Mouse (Mus musculus): ENCODE data around the gene Ctla2b. TPM values are rescaled to one million over a fixed set of nuclear protein-coding genes. Genes with fewer than 3 reads are reported as not detected.

Gene Ctla2b
- polyA plus RNA-seq, 1 experiment from 2014 or later, result 3.0 TPM

- ATAC-seq (ENCODE audit: low FRiP score, low TSS enrichment), result no peak
These were observed 1.7 kb downstream of the Ctla2b start for GRCm38 (mm10) chr13:60895406-60896160.

GRCm38 (mm10) chr13:60892301-60892700 lies 4.9 kb downstream of the Ctla2b start:
- Histone ChIP-seq H3K27ac (replicated peaks) (no peak overlapping the region), H3K4me2 (replicated peaks; ENCODE audit: low read depth) (no peak overlapping the region), H3K4me1 (replicated peaks; ENCODE audit: control insufficient read depth, insufficient read depth) (no peaks in the 10 kb centered on the region), H3K36me3 (ENCODE audit: control insufficient read depth, insufficient read depth, low read length) (no peaks in the 10 kb centered on the region), H3K4me3 (ENCODE audit: low read depth, low read length) (no peak overlapping the region), H3K9ac (ENCODE audit: low read length) (no peak overlapping the region), H3K27me3 (ENCODE audit: control insufficient read depth, insufficient read depth, low read length) (no peaks in the 10 kb centered on the region), H3K9me3 (ENCODE audit: control insufficient read depth, low read length) (no peaks in the 10 kb centered on the region)
- DNase-seq (ENCODE audit: low spot score) (no peak), ATAC-seq (ENCODE audit: low FRiP score, low TSS enrichment) (no peak)
- TF ChIP-seq EP300 (optimal IDR thresholded peaks at IDR 0.05) (no peak), CTCF (IDR thresholded peaks at IDR 0.05; ENCODE audit: low read depth) (no peak)
- 83% methylated on average over 1 of the region's 1 CpGs for WGBS

More at GRCm38 (mm10) chr13:60895406-60896160, 1.7 kb downstream of the Ctla2b start:
- Histone ChIP-seq H3K27ac (replicated peaks) (no peak overlapping the region), H3K9ac (ENCODE audit: low read length) (no peak overlapping the region), H3K36me3 (ENCODE audit: control insufficient read depth, insufficient read depth, low read length) (no peaks in the 10 kb centered on the region), H3K4me1 (replicated peaks; ENCODE audit: control insufficient read depth, insufficient read depth) (no peaks in the 10 kb centered on the region), H3K27me3 (ENCODE audit: control insufficient read depth, insufficient read depth, low read length) (no peaks in the 10 kb centered on the region), H3K4me2 (replicated peaks; ENCODE audit: low read depth) (no peak overlapping the region), H3K9me3 (ENCODE audit: control insufficient read depth, low read length) (no peaks in the 10 kb centered on the region), H3K4me3 (ENCODE audit: low read depth, low read length) (no peak overlapping the region)
- TF ChIP-seq CTCF (IDR thresholded peaks at IDR 0.05; ENCODE audit: low read depth) (no peak), EP300 (optimal IDR thresholded peaks at IDR 0.05) (no peak)
- DNase-seq (ENCODE audit: low spot score), result no peak

- Histone ChIP-seq H3K9me3 (ENCODE audit: control insufficient read depth, low read length) (no peaks in the 10 kb centered on the region), H3K4me2 (replicated peaks; ENCODE audit: low read depth) (no peak within 1 kb of the TSS), H3K4me3 (ENCODE audit: low read depth, low read length) (no peak within 1 kb of the TSS), H3K27me3 (ENCODE audit: control insufficient read depth, insufficient read depth, low read length) (no peaks in the 10 kb centered on the region), H3K27ac (replicated peaks) (no peak within 1 kb of the TSS), H3K9ac (ENCODE audit: low read length) (no peak within 1 kb of the TSS), H3K4me1 (replicated peaks; ENCODE audit: control insufficient read depth, insufficient read depth) (no peaks in the 10 kb centered on the region), H3K36me3 (ENCODE audit: control insufficient read depth, insufficient read depth, low read length) (no peaks in the 10 kb centered on the region)
- ATAC-seq (ENCODE audit: low FRiP score, low TSS enrichment) (no peak), DNase-seq (ENCODE audit: low spot score) (no peak)
- TF ChIP-seq CTCF (IDR thresholded peaks at IDR 0.05; ENCODE audit: low read depth), result no peak
- no peak for TF ChIP-seq EP300 (optimal IDR thresholded peaks at IDR 0.05)
- 50% methylated on average over 1 of the region's 1 CpGs for WGBS
These were observed 33.0 kb downstream of the Ctla2b start, which contains the start of gene 4930486L24Rik for GRCm38 (mm10) chr13:60864281-60864680. 4930486L24Rik (minus strand) TSS chr13:60864475.

- H3K36me3 ChIP-seq (ENCODE audit: control insufficient read depth, insufficient read depth, low read length), result no peaks in the 10 kb centered on the region
- TF ChIP-seq CTCF (IDR thresholded peaks at IDR 0.05; ENCODE audit: low read depth) (no peak), EP300 (optimal IDR thresholded peaks at IDR 0.05) (no peak)
- no peaks in the 10 kb centered on the region for H3K4me1 ChIP-seq (replicated peaks; ENCODE audit: control insufficient read depth, insufficient read depth)
- H3K9ac ChIP-seq (ENCODE audit: low read length), result no peak overlapping the region
- H3K9me3 ChIP-seq (ENCODE audit: control insufficient read depth, low read length), result no peaks in the 10 kb centered on the region
- ATAC-seq (ENCODE audit: low FRiP score, low TSS enrichment) (no peak), DNase-seq (ENCODE audit: low spot score) (no peak)
- H3K4me3 ChIP-seq (ENCODE audit: low read depth, low read length), result no peak overlapping the region
- H3K4me2 ChIP-seq (replicated peaks; ENCODE audit: low read depth), result no peak overlapping the region
- H3K27me3 ChIP-seq (ENCODE audit: control insufficient read depth, insufficient read depth, low read length), result no peaks in the 10 kb centered on the region
- H3K27ac ChIP-seq (replicated peaks), result peak overlapping the region; percentile 63; the same call in 1 of the 2 replicates
- 74% methylated on average over 4 of the region's 4 CpGs for WGBS
These were observed 48.8 kb downstream of the Ctla2b start for GRCm38 (mm10) chr13:60848241-60849120.

Other genes with a start within 250 kb of the Ctla2b start
- gene BC051665, start 111.1 kb downstream of the Ctla2b start, polyA plus RNA-seq (2015; fragmentation: Nextera tagmentation; extraction: Ambion mirVana), result not detected in 2 replicates
- gene Ctsll3, start 94.6 kb downstream of the Ctla2b start, polyA plus RNA-seq (2015; fragmentation: Nextera tagmentation; extraction: Ambion mirVana), result 0.82 and 0.90 TPM in 2 replicates
- 0.27 TPM in 1 of 2 replicates, not detected in the other for gene 4930486L24Rik, start 33.0 kb downstream of the Ctla2b start, polyA plus RNA-seq (2015; fragmentation: Nextera tagmentation; extraction: Ambion mirVana)
- gene Gm49392, start 553 bp downstream of the Ctla2b start, polyA plus RNA-seq (2015; fragmentation: Nextera tagmentation; extraction: Ambion mirVana), result 0.15 TPM in 1 of 2 replicates, not detected in the other
- gene Tpbpb, start 7.4 kb upstream of the Ctla2b start, polyA plus RNA-seq (2015; fragmentation: Nextera tagmentation; extraction: Ambion mirVana), result not detected in 2 replicates
- gene Gm49393, start 38.1 kb upstream of the Ctla2b start, polyA plus RNA-seq (2015; fragmentation: Nextera tagmentation; extraction: Ambion mirVana), result 0.41 TPM in 1 of 2 replicates, not detected in the other
- gene Gm49391, start 39.1 kb upstream of the Ctla2b start, polyA plus RNA-seq (2015; fragmentation: Nextera tagmentation; extraction: Ambion mirVana), result 2.4 and 3.1 TPM in 2 replicates
- 20.6 and 23.6 TPM in 2 replicates for gene Ctla2a, start 39.2 kb upstream of the Ctla2b start, polyA plus RNA-seq (2015; fragmentation: Nextera tagmentation; extraction: Ambion mirVana)
- gene Tpbpa, start 44.5 kb upstream of the Ctla2b start, polyA plus RNA-seq (2015; fragmentation: Nextera tagmentation; extraction: Ambion mirVana), result not detected in 2 replicates
- gene Ctsj, start 108.5 kb upstream of the Ctla2b start, polyA plus RNA-seq (2015; fragmentation: Nextera tagmentation; extraction: Ambion mirVana), result not detected in 2 replicates
- gene Ctsq, start 143.2 kb upstream of the Ctla2b start, polyA plus RNA-seq (2015; fragmentation: Nextera tagmentation; extraction: Ambion mirVana), result not detected in 2 replicates

All from stomach, postnatal 0 days (tissue).